Mouse (Mus musculus) ES-Bruce4 (cell line): ENCODE measurements around the gene Map2k1. TPM values are rescaled to one million over a fixed set of nuclear protein-coding genes. Genes with fewer than 3 reads are reported as not detected.

Experiments used
- H3K27ac ChIP-seq: 2 replicates; pipeline ENCODE4 v1.5.1; 2012; ENCODE audit warnings: low read length, inconsistent platforms; ENCODE audit not compliant: insufficient read depth
- H3K27me3 ChIP-seq: 2 replicates; pipeline ENCODE4 v1.6.1; 2012; ENCODE audit warnings: mild to moderate bottlenecking, low read length, inconsistent platforms; ENCODE audit not compliant: control insufficient read depth, poor library complexity, insufficient read depth, severe bottlenecking
- H3K36me3 ChIP-seq: 2 replicates; pipeline ENCODE4 v1.6.1; 2012; ENCODE audit warnings: inconsistent platforms, mild to moderate bottlenecking, low read length, moderate library complexity; ENCODE audit not compliant: control insufficient read depth, poor library complexity, insufficient read depth, severe bottlenecking
- H3K4me1 ChIP-seq: one replicate; pipeline ENCODE4 v1.8.1; 2011; ENCODE audit warnings: low read length; ENCODE audit not compliant: control insufficient read depth, insufficient read depth
- H3K4me3 ChIP-seq: 2 replicates; pipeline ENCODE4 v1.5.1; 2011; ENCODE audit warnings: low read depth, mild to moderate bottlenecking, low read length
- H3K9ac ChIP-seq: 2 replicates; pipeline ENCODE4 v1.6.1; 2012; ENCODE audit warnings: low read depth, mild to moderate bottlenecking, inconsistent platforms; ENCODE audit not compliant: poor library complexity, severe bottlenecking
- H3K9me3 ChIP-seq: replicated peaks from 2 replicates; pipeline ENCODE4 v1.6.1; 2012; ENCODE audit warnings: mild to moderate bottlenecking, low read length, inconsistent platforms; ENCODE audit not compliant: control insufficient read depth, poor library complexity, insufficient read depth, severe bottlenecking
- CTCF ChIP-seq: IDR thresholded peaks from one replicate; pipeline ENCODE4 v1.8.1; 2011; ENCODE audit warnings: low read depth, low read length
- EP300 ChIP-seq: IDR thresholded peaks from 2 replicates; pipeline ENCODE4 v1.6.1; 2011; ENCODE audit warnings: low read depth, low read length; ENCODE audit not compliant: insufficient read depth
- POLR2A ChIP-seq: IDR thresholded peaks from one replicate; pipeline ENCODE4 v1.8.1; 2011; ENCODE audit warnings: low read length; ENCODE audit not compliant: insufficient read depth
- polyA plus RNA-seq: library from polyadenylated mRNA; stranded (reverse); fragments of >200 nt; gene quantifications from 2 replicates; pipeline ENCODE4 v1.2.4, GENCODE M21; 2011; ENCODE audit warnings: low read depth; ENCODE audit not compliant: missing spikeins, insufficient read depth, insufficient read length

Gene Map2k1
- polyA plus RNA-seq, 1 experiment = 85.7 TPM

DNA sequence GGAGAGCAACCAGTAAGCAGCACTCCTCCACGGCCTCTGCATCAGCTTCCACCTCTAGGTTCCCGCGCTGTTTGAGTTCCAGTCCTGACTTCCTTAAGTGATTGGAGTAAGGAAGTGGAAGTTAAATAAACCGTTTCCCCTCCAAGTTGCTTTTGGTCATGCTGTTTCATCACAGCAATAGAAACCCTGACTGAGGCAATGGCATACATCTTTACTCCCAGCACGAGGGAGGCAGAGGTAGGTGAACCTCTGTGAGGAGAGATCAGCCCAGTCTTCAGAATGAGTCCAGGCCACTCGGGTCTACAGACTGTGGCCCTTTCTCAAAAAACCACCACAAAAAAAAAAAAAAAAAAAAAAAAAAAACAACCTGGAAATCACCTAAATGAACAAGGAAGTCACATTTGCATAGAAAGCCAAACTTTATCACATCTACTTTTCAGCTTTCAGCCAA lies 11.0 kb downstream of the Map2k1 start:
- no peak for TF ChIP-seq EP300
- TF ChIP-seq CTCF = no peak
- no peak for TF ChIP-seq POLR2A
- Histone ChIP-seq H3K4me1 (peaks cover 1% of the 10 kb centered on the region), H3K4me3 (no peak overlapping the region), H3K9ac (no peak overlapping the region), H3K27me3 (no peaks in the 10 kb centered on the region), H3K36me3 (peaks cover 2% of the 10 kb centered on the region; the same call in 1 of the 2 replicates), H3K27ac (no peak overlapping the region), H3K9me3 (no peaks in the 10 kb centered on the region)

GRCm38 (mm10) chr9:64240681-64241080 lies 12.8 kb downstream of the Map2k1 start:
- Histone ChIP-seq H3K36me3 (peaks cover 8% of the 10 kb centered on the region), H3K27me3 (no peaks in the 10 kb centered on the region), H3K9me3 (no peaks in the 10 kb centered on the region), H3K4me3 (no peak overlapping the region), H3K9ac (no peak overlapping the region), H3K27ac (no peak overlapping the region), H3K4me1 (peaks cover 1% of the 10 kb centered on the region)
- TF ChIP-seq EP300 (no peak), CTCF (no peak), POLR2A (no peak)

- H3K9me3 ChIP-seq = no peaks in the 10 kb centered on the region
- peaks cover 8% of the 10 kb centered on the region for H3K36me3 ChIP-seq
- no peak overlapping the region for H3K27ac ChIP-seq
- no peak for TF ChIP-seq EP300
- TF ChIP-seq POLR2A = no peak
- TF ChIP-seq CTCF = no peak
- H3K4me3 ChIP-seq = no peak overlapping the region
- peaks cover 1% of the 10 kb centered on the region for H3K4me1 ChIP-seq
- H3K27me3 ChIP-seq = no peaks in the 10 kb centered on the region
- no peak overlapping the region for H3K9ac ChIP-seq
Observed at GRCm38 (mm10) chr9:64240116-64240515, 13.3 kb downstream of the Map2k1 start.

- Histone ChIP-seq H3K27ac (no peak overlapping the region), H3K4me3 (no peak overlapping the region), H3K9me3 (no peaks in the 10 kb centered on the region), H3K36me3 (peaks cover 8% of the 10 kb centered on the region), H3K27me3 (no peaks in the 10 kb centered on the region), H3K9ac (no peak overlapping the region), H3K4me1 (no peaks in the 10 kb centered on the region)
- TF ChIP-seq POLR2A (no peak), CTCF (no peak), EP300 (no peak)
Observed at GRCm38 (mm10) chr9:64236056-64236455, 17.4 kb downstream of the Map2k1 start.

DNA sequence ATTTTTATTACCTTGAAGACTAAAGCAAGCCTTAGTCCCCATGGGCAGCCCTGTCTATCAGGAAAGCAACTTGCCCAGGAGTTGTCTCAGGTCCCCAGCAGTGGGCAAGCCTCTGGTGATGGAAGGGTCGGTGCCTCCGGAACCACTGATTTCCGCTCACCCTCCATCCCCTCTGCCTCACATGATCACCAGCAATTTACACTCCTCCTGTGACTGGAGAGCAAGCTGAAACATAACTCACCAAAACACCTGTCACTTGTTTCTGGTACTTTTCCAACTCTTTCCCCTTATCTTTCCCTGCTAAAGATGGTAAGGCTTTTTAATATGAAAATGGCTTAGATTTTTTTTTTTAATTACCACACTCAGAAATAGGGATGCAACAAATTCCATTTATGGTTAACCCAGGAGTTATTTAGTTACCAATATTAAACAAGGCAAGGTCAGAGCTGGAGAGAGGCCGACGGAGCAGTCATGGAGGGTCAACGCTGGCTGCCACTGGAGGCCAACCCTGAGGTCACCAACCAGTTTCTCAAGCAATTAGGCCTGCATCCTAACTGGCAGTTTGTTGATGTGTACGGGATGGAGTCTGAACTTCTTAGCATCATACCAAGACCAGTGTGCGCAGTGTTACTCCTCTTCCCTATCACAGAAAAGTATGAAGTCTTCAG lies 18.5 kb downstream of the Map2k1 start, which contains the start of gene Uchl4:
Gene Uchl4, plus strand, starts transcription at position 434 of the 668 bp plus-strand sequence.
- H3K4me1 ChIP-seq = no peaks in the 10 kb centered on the region

GRCm38 (mm10) chr9:64233656-64234055 lies 19.8 kb downstream of the Map2k1 start:
- H3K9ac ChIP-seq = no peak overlapping the region
- H3K27me3 ChIP-seq = no peaks in the 10 kb centered on the region
- no peak for TF ChIP-seq EP300
- no peak for TF ChIP-seq POLR2A
- TF ChIP-seq CTCF = no peak
- peak overlapping the region; percentile 15; the same call in 1 of the 2 replicates for H3K27ac ChIP-seq
- no peaks in the 10 kb centered on the region for H3K9me3 ChIP-seq
- no peak overlapping the region for H3K4me3 ChIP-seq
- peaks cover 5% of the 10 kb centered on the region for H3K36me3 ChIP-seq
- H3K4me1 ChIP-seq = no peaks in the 10 kb centered on the region

More for the DNA sequence above, 18.5 kb downstream of the Map2k1 start, which contains the start of gene Uchl4:
- Histone ChIP-seq H3K9me3 (no peaks in the 10 kb centered on the region), H3K4me3 (no peak within 1 kb of the TSS), H3K9ac (no peak within 1 kb of the TSS), H3K27ac (no peak within 1 kb of the TSS; the same call in 1 of the 2 replicates), H3K36me3 (peaks cover 8% of the 10 kb centered on the region), H3K27me3 (no peaks in the 10 kb centered on the region)
- TF ChIP-seq POLR2A = no peak
- no peak for TF ChIP-seq CTCF
- TF ChIP-seq EP300 = no peak
